Mouse (Mus musculus) hindbrain, embryonic 11.5 days (tissue): ENCODE measurements at regions not wholly inside any gene's neighbourhood (a gene's known extent, or its start where the extent isn't known, plus 50 kb on each side); places are given as distances from the start of the nearest gene placed in this dataset.

Source experiments
- ATAC-seq: fragments of 200-750 bp; cut with Nextera tagmentation; 2 replicates; pipeline ENCODE4 v1.8.0; 2017; ENCODE audit warnings: mild to moderate bottlenecking, moderate TSS enrichment, moderate library complexity; ENCODE audit not compliant: low FRiP score
- DNase-seq: peaks from one replicate; pipeline ENCODE4 v3.0.0-alpha.2; 2015; ENCODE audit warnings: low spot score
- H3K27ac ChIP-seq: fragments of 300-500 bp; sonication (generic); 2 replicates; pipeline ENCODE4 v1.5.1; 2014; ENCODE audit warnings: mild to moderate bottlenecking, low read depth, low read length
- H3K27me3 ChIP-seq: fragments of 300-500 bp; sonication (generic); 2 replicates; pipeline ENCODE4 v1.6.1; 2014; ENCODE audit warnings: mild to moderate bottlenecking, low read length, moderate library complexity, mixed read lengths; ENCODE audit not compliant: control insufficient read depth, insufficient read depth
- H3K36me3 ChIP-seq: fragments of 300-500 bp; sonication (generic); 2 replicates; pipeline ENCODE4 v1.6.1; 2014; ENCODE audit warnings: mild to moderate bottlenecking, low read length, moderate library complexity, mixed read lengths; ENCODE audit not compliant: control insufficient read depth, insufficient read depth
- H3K4me1 ChIP-seq: fragments of 300-500 bp; sonication (generic); replicated peaks from 2 replicates; pipeline ENCODE4 v1.6.1; 2014; ENCODE audit warnings: low read length, mixed read lengths; ENCODE audit not compliant: control insufficient read depth, insufficient read depth
- H3K4me2 ChIP-seq: fragments of 300-500 bp; sonication (generic); replicated peaks from 2 replicates; pipeline ENCODE4 v1.6.1; 2014; ENCODE audit warnings: mild to moderate bottlenecking, low read depth, low read length
- H3K4me3 ChIP-seq: fragments of 300-500 bp; sonication (generic); 2 replicates; pipeline ENCODE4 v1.5.1; 2014; ENCODE audit warnings: low read depth, low read length
- H3K9ac ChIP-seq: fragments of 300-500 bp; sonication (generic); 2 replicates; pipeline ENCODE4 v1.6.1; 2014; ENCODE audit warnings: low read depth, low read length
- H3K9me3 ChIP-seq: fragments of 300-500 bp; sonication (generic); 2 replicates; pipeline ENCODE4 v1.6.1; 2016; ENCODE audit warnings: low read length; ENCODE audit not compliant: control insufficient read depth
- WGBS: fragments of 180-500 bp; shearing (Covaris S2); extraction: QIAGEN DNeasy Blood & Tissue Kit; methylation state at CpG from one replicate; pipeline ENCODE4 v1.1.7; 2014; 5-methylcytosine and 5-hydroxymethylcytosine counted together

GRCm38 (mm10) chr14:47868258-47868780, 220.1 kb downstream of the Ktn1 start:
- no peak for ATAC-seq
- WGBS: 85% methylated on average over 3 of the region's 3 CpGs

GRCm38 (mm10) chr14:47876585-47876984, 228.3 kb downstream of the Ktn1 start:
- WGBS: 82% methylated on average over 5 of the region's 5 CpGs
- no peak overlapping the region for H3K4me3 ChIP-seq
- ATAC-seq: no peak

More at GRCm38 (mm10) chr14:47868258-47868780, 220.1 kb downstream of the Ktn1 start:
- no peak for DNase-seq
- no peaks in the 10 kb centered on the region for H3K27me3 ChIP-seq
- H3K4me1 ChIP-seq: no peaks in the 10 kb centered on the region
- no peak overlapping the region for H3K4me3 ChIP-seq
- H3K9me3 ChIP-seq: no peaks in the 10 kb centered on the region
- H3K4me2 ChIP-seq: no peak overlapping the region
- no peak overlapping the region for H3K27ac ChIP-seq
- no peak overlapping the region for H3K9ac ChIP-seq
- no peaks in the 10 kb centered on the region for H3K36me3 ChIP-seq

GRCm38 (mm10) chr14:47877167-47877566, 228.9 kb downstream of the Ktn1 start:
- Histone ChIP-seq H3K4me2 (no peak overlapping the region), H3K27ac (no peak overlapping the region), H3K27me3 (no peaks in the 10 kb centered on the region), H3K9me3 (no peaks in the 10 kb centered on the region), H3K4me1 (no peaks in the 10 kb centered on the region), H3K36me3 (no peaks in the 10 kb centered on the region), H3K9ac (no peak overlapping the region), H3K4me3 (no peak overlapping the region)
- ATAC-seq: no peak
- DNase-seq: no peak
- WGBS: 89% methylated on average over 3 of the region's 3 CpGs

More at GRCm38 (mm10) chr14:47876585-47876984, 228.3 kb downstream of the Ktn1 start:
- H3K4me2 ChIP-seq: no peak overlapping the region
- H3K9ac ChIP-seq: no peak overlapping the region
- no peaks in the 10 kb centered on the region for H3K9me3 ChIP-seq
- H3K4me1 ChIP-seq: no peaks in the 10 kb centered on the region
- no peaks in the 10 kb centered on the region for H3K27me3 ChIP-seq
- no peak for DNase-seq
- no peaks in the 10 kb centered on the region for H3K36me3 ChIP-seq
- H3K27ac ChIP-seq: no peak overlapping the region

- Histone ChIP-seq H3K4me2 (no peak overlapping the region), H3K9ac (no peak overlapping the region), H3K4me3 (no peak overlapping the region), H3K4me1 (no peaks in the 10 kb centered on the region), H3K9me3 (no peaks in the 10 kb centered on the region), H3K27me3 (no peaks in the 10 kb centered on the region), H3K27ac (no peak overlapping the region), H3K36me3 (no peaks in the 10 kb centered on the region)
- no peak for ATAC-seq
- WGBS: 95% methylated on average over 5 of the region's 5 CpGs
- DNase-seq: no peak
These were observed 229.7 kb downstream of the Ktn1 start for GRCm38 (mm10) chr14:47877771-47878443.

GRCm38 (mm10) chr14:47885326-47885725, 235.3 kb upstream of the Peli2 start:
- WGBS: 85% methylated on average over 3 of the region's 3 CpGs
- ATAC-seq: no peak
- Histone ChIP-seq H3K27ac (no peak overlapping the region), H3K4me1 (no peaks in the 10 kb centered on the region), H3K9me3 (no peaks in the 10 kb centered on the region), H3K4me2 (no peak overlapping the region), H3K36me3 (no peaks in the 10 kb centered on the region), H3K9ac (no peak overlapping the region), H3K27me3 (no peaks in the 10 kb centered on the region), H3K4me3 (no peak overlapping the region)
- DNase-seq: no peak

GRCm38 (mm10) chr14:47890251-47891198, 230.1 kb upstream of the Peli2 start:
- H3K27ac ChIP-seq: no peak overlapping the region; the same call in 1 of the 2 replicates
- no peak overlapping the region for H3K9ac ChIP-seq
- H3K9me3 ChIP-seq: no peaks in the 10 kb centered on the region
- WGBS: 59% methylated on average over 9 of the region's 9 CpGs
- H3K27me3 ChIP-seq: no peaks in the 10 kb centered on the region
- H3K4me2 ChIP-seq: no peak overlapping the region
- no peak overlapping the region for H3K4me3 ChIP-seq
- ATAC-seq (no peak), DNase-seq (no peak)
- no peaks in the 10 kb centered on the region for H3K4me1 ChIP-seq
- H3K36me3 ChIP-seq: no peaks in the 10 kb centered on the region

GRCm38 (mm10) chr14:47896581-47896980, 224.0 kb upstream of the Peli2 start:
- DNase-seq (no peak), ATAC-seq (no peak)
- 87% methylated on average over 3 of the region's 3 CpGs for WGBS
- no peak overlapping the region for H3K4me3 ChIP-seq
- no peaks in the 10 kb centered on the region for H3K36me3 ChIP-seq
- no peak overlapping the region for H3K27ac ChIP-seq
- H3K4me2 ChIP-seq: no peak overlapping the region
- H3K9me3 ChIP-seq: no peaks in the 10 kb centered on the region
- H3K9ac ChIP-seq: no peak overlapping the region
- H3K27me3 ChIP-seq: no peaks in the 10 kb centered on the region
- H3K4me1 ChIP-seq: no peaks in the 10 kb centered on the region

- no peaks in the 10 kb centered on the region for H3K27me3 ChIP-seq
- WGBS: 88% methylated on average over 5 of the region's 5 CpGs
- H3K4me3 ChIP-seq: no peak overlapping the region
- H3K9me3 ChIP-seq: no peaks in the 10 kb centered on the region
- H3K4me2 ChIP-seq: no peak overlapping the region
- no peaks in the 10 kb centered on the region for H3K4me1 ChIP-seq
- H3K27ac ChIP-seq: no peak overlapping the region
- no peaks in the 10 kb centered on the region for H3K36me3 ChIP-seq
- no peak overlapping the region for H3K9ac ChIP-seq
- ATAC-seq: no peak
- no peak for DNase-seq
These were observed 222.6 kb upstream of the Peli2 start for GRCm38 (mm10) chr14:47897907-47898530.
